Mouse (Mus musculus) adrenal gland, postnatal 4 days (tissue): ENCODE measurements around the gene Ano10. TPM values are rescaled to one million over a fixed set of nuclear protein-coding genes. Genes with fewer than 3 reads are reported as not detected.

ENCODE experiments used
- DNase-seq, 2 experiments: peaks; one replicate each; pipeline ENCODE4 v3.0.0; 2021 to 2022; ENCODE audit warnings: low spot score in 2 of 2, mixed read lengths in 2 of 2
- microRNA-seq: library from miRNA; unstranded; fragments of <30 nt; microRNA quantifications from one replicate; pipeline ENCODE4 v1.2.0, GENCODE M21; 2021
- total RNA-seq, 2 experiments: library from RNA; stranded (reverse); gene quantifications; 2 replicates each; pipeline ENCODE4 v1.2.3; 2021

Ano10 gene
- total RNA-seq, 2 experiments from 2014 or later = 60.3 to 65.8 TPM

DNA sequence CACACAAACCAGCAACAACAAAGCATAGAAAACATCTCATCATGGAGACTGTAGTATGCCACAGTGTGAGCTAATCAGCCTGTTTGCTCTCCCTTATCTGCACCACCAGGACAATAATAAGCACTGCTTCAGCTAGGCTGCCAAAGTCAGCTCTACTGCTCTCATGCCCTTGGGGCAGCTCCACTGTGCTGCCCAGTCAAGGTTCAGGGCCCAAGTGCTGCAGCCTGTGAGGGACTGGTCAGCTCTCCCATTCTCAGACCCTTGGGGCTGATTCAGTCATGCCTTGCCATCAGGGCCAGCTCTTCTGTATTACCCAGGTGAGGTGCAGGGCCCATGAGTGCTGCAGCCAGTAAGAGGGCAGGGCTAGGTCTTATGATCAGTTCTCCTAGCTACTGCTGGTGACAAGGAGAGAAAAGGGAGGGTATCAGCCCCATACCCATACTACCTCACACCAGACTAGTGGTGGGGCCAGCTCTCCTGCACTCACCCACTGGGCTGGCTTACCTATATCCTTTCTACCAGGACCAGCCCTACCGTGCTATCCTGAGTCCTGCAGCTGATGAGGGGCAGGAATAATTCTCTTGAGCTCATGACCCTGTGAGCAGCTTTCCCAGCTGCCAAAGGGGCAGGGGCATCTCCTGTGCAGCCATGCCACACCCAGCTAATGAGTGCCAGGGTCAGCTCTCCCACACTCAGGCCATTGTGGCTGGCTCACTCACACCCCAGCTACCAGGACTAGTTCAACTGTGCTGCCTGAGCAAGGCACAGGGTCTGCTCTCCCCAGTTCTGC is 158.9 kb downstream of the Ano10 start:
- DNase-seq = no peak

DNA sequence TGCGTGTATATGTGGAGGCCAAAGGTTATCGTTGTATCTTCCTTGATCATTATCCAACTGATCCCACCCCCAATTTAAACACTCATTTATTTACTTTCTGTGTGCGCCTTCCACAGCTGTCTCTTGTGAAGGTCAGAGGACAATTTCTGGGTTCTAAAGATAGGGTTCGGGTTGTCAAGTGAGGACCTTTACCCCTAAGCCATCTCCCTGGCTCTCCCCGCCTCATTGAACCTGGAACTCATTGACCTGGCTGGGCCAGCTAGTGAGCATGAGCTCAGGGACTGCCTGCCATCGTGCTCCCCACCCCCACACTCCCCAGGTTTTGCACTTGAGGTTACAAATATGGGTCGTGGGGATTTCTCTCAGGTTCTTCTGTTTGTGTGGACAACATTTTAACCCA is 162.1 kb downstream of the Ano10 start:
- no peak for DNase-seq

DNA sequence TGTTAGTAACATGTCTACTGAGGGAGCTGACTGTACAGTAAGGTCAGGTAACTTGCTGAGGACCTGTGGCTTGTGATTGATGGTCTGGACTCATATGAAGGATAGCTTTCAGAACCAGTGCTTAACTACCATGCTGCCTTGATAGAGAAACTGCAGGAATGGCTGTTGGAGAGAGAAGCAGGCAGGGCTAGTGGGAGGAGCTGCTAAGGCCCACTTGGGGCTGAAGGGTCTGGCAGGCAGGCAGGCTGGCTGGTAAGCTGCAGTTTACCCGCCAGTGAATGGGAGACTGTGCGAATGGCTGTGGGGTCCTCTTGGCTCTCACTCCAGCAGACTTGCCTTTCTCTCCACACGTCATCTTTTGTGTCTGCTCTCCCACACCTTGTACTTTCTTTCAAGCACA is 163.6 kb downstream of the Ano10 start:
- no peak for DNase-seq

DNA sequence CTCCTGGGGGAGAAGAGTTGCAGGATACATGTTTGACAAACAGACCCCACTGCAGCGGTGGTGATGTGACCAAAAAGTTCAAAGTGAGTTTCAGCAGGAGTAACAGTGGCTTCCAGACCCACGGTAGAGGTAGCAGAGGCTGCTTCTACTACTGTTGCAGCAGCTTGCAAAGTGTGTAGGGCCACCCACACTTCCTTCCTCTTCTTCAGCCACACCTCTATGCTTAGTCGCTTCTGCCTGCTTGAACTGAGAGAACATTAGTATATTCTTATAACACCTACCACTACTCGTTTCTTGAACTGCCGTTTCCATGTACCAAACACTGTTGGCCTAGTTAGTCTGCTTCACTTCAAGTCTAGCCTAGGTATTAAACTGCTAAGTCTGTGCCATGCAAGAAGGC is 165.5 kb downstream of the Ano10 start:
- no peak for DNase-seq

DNA sequence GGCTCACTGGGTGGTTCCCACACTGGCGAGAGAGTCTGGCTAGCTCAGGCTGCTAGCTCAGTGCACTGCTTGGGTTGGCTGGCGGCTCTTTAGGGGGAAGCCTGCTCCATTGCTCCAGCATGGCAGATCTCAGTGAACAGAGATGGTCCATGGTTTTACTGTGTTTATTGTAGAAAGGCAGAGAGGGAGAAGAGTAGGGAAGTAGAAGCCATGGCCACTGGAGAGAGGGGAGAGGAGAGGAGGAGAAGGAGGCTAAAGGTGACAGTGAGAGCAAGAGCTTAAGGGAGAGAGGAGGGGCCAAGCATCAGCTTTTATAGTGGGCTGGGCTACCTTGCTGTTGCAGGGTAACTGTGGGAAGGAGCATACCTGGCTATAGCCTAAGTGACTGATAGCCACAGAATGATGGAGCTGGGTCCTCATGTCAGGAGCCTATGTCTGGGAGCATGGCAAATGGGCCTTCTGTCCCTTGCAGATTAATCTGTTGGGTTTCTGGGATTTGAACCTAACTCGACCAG is 166.9 kb downstream of the Ano10 start:
- no peak for DNase-seq

DNA sequence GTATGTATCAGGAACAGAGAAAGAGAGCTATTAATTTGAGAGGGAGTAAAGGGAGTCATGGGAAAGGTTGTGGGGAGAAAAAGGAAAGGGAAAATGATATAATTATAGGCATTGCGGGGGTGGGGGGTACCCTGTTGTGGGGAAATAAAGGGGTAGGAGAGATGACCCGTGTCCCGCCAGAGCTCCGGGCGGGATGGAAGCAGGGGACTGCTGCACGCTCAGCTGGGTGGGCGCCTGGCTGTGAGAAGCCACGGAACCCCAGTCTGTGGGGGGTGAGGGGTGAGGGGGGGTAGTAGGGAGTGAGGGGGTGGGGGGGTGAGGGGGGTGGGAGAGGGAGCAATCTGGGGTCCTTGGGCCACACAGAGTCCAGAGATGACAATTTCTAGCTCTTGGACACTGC is 167.4 kb downstream of the Ano10 start:
- no peak for DNase-seq

Small RNA genes lying within 50 kb of the gene (microRNA-seq; reads per million reads assigned to microRNA genes)
- gene Mir8106 = not detected

Other genes starting within 250 kb of the Ano10 start
- gene Snrk, start 177.2 kb downstream of the Ano10 start, total RNA-seq = 100 to 1,000 TPM; 168 to 184 TPM
- gene Abhd5, start 57.2 kb upstream of the Ano10 start, total RNA-seq = 10 to 100 TPM; 43.5 to 50.2 TPM